Mouse (Mus musculus): ENCODE results near the gene Nrgn.

DNA sequence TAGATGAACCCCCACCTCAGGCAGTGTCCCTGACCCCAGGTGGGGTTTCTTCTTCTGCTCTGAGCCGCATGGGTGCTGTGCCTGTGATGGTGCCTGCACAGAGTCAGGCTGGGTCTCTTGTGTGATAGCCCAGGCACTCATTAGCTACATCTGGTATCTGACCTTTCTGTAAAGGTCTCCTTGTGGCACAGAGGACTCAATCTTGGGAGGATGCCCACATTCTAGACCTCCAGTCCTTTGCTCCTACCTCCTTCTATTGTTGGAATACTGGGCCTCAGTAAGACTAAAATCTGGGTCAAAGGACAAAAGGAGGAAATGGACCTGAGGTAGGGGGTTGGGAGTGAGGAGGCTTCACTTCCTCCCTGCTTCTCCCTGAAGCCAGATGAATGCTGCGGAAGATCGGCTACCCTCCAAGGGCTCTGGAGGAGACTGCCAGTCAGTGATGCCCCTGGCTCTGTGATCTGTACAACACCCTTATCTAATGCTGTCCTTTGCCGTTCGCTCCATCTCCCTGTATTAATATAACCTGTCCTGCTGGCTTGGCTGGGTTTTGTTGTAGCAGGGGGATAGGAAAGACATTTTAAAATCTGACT, 14.9 kb downstream of the Nrgn start:
- no peak for TF ChIP-seq CTCF (IDR thresholded peaks at IDR 0.05; ENCODE audit: extremely low read depth, insufficient read length, insufficient replicate concordance, low read depth, low read length)
- no peak for TF ChIP-seq POLR2A (IDR thresholded peaks at IDR 0.05; ENCODE audit: low read depth, low read length)

All from small intestine, adult 2 months (tissue).